Mouse (Mus musculus) T-helper 17 cell (primary cell): ENCODE results near the gene Uck2.

Experiments used
- in situ Hi-C, 2 experiments: fragments of 300-600 bp; cut with MboI, MseI; formaldehyde crosslinking; loops; 1 replicate in 1 of 2; 2 replicates in 1 of 2; pipeline ENCODE4 v1.15.1; 2025; ENCODE audit warnings: high pct_unique_total_duplicates in 2 of 2

Uck2 gene

DNA sequence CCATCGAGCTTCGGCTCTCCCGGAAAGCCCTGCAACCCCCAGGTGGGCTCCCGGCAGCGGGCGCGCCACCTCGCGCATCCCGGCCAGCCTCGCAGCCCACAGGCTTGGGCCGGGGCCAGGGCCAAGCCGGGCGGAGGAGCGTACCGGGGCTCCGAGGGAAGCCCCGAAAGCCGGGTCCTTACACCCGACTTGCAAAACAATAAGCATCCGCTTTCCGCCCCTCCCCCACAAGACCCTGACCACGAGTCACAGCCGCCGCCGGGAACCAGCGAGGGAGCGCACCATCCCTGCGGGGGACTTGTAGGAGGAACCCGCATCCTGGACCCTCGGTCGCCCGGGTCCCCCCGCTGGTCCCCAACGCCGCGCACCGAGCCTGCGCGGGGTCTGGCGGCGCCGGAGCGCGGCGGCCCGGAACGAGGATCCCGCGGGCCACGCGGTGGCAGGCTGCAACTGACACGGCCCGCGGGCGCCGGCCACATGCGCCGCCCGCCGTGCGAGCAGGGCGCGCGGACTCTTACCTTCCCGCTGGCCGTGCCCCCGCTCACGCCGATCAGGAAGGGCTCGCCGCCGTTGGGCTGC, 773 bp downstream of the Uck2 start:
- in situ Hi-C loops = no loop called here

- in situ Hi-C loops = no loop called here
Measured at GRCm38 (mm10) chr1:167283441-167284257, 1.5 kb downstream of the Uck2 start.

- in situ Hi-C loops = no loop called here
Measured at GRCm38 (mm10) chr1:167282768-167283167, 2.4 kb downstream of the Uck2 start.

GRCm38 (mm10) chr1:167282112-167282511, 3.0 kb downstream of the Uck2 start:
- in situ Hi-C loops = no loop called here

- in situ Hi-C loops = no loop called here
Measured at GRCm38 (mm10) chr1:167280061-167280460, 5.1 kb downstream of the Uck2 start.

DNA sequence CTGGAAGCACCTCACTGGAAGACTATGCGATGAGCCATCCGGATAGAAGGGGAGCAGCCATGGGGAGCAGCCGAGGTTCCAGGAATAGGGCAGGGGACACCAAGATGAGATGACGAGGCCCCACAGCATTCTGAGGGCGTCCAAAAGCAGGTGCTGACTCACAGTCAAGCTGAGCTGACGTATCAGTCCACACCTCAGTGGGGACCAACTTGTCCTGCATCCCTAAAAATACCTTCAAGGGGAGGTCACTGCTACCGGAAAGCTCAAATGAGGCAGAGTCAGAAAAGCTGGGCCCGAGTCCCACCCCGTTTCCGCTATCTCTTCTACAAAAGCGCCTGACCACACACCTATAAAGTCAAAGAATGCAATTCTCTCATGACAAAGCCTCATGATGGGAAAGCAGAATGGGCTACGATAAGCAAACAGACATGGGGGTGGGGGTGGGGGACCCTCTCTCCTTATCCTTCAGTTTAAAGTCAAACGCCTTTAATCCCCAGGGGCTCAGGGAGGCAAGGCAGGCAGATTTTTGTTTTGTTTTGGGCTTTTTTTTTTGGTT, 5.9 kb downstream of the Uck2 start:
- in situ Hi-C loops = loop anchor here in 1 of 2 experiments (10.0 kb wide), 1 partner anchor 1234 kb away; no protein-coding TSS in a partner anchor

GRCm38 (mm10) chr1:167278395-167278794, 6.7 kb downstream of the Uck2 start:
- in situ Hi-C loops = loop anchor here in 1 of 2 experiments (10.0 kb wide), 1 partner anchor 1234 kb away; no protein-coding TSS in a partner anchor

GRCm38 (mm10) chr1:167274646-167275390, 10.3 kb downstream of the Uck2 start:
- in situ Hi-C loops = loop anchor here (5.0 to 25.0 kb wide), 5 partner anchors 43 to 2013 kb away; partner anchors contain the start of gene Pou2f1 (in 1 of the 2)

DNA sequence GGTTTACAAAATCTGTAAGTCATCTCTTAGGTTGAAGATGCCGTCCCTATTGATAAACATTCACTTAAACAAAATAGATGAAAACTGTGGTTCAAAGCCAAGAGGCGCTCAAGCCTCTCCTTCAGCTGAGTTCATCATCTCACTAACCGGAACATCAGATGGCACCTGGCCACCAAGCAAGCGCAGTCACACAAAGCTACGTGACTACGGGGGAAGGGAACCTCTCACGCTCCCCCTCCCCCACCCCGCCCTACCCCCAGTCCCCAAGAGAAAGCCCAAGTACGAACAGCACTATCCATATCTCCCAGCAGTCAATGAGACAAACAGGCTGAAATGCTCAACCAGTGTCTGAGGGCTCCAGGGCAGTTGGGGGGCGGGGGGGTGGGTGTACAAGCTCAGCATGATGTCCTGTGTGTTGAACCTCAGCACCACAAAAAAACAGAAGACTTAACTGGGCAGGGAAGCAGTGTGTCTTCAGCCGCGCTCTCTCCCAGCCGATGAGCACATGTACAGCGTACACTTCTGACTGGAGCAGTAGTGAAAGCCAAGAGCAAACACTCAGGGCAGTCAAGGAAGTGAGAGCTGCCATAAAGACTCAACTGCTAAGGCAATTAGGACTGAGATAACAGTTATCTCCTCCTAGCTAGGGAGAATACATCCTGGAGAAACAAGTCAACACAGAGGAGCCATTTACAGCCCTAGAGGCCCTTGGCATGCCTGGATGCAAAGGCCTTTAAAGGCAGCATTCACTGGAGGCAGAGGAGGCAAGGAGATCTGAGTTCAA, 11.5 kb downstream of the Uck2 start:
- in situ Hi-C loops = loop anchor here (5.0 to 25.0 kb wide), 5 partner anchors 41 to 2011 kb away; partner anchors contain the start of gene Pou2f1 (in 1 of the 2)

DNA sequence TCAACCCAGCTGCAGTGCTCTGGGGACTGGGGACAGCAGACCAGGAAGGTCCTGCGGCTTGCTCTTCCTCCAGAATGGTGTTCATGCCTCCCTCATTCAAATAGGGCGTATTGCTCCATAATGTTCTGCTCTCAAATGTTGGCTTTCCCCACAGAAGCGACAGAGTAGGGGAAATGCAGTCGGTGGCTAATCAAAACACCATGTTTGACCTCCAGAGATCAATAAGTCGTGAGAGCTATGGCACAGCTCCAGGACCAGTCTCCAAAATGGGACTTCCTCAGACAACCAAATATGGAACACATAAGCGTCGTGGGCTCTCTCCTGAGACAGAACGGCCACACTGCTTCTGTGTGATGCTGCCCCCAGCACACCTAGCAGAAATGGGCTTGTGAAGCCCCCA, 13.3 kb downstream of the Uck2 start:
- in situ Hi-C loops = loop anchor here (5.0 to 25.0 kb wide), 5 partner anchors 40 to 2010 kb away; partner anchors contain the start of gene Pou2f1 (in 1 of the 2)

GRCm38 (mm10) chr1:167271304-167271703, 13.8 kb downstream of the Uck2 start:
- in situ Hi-C loops = loop anchor here (5.0 to 25.0 kb wide), 5 partner anchors 39 to 2009 kb away; partner anchors contain the start of gene Pou2f1 (in 1 of the 2)

- in situ Hi-C loops = loop anchor here (5.0 to 25.0 kb wide), 5 partner anchors 38 to 2008 kb away; partner anchors contain the start of gene Pou2f1 (in 1 of the 2)
Measured at GRCm38 (mm10) chr1:167270342-167271111, 14.6 kb downstream of the Uck2 start.

DNA sequence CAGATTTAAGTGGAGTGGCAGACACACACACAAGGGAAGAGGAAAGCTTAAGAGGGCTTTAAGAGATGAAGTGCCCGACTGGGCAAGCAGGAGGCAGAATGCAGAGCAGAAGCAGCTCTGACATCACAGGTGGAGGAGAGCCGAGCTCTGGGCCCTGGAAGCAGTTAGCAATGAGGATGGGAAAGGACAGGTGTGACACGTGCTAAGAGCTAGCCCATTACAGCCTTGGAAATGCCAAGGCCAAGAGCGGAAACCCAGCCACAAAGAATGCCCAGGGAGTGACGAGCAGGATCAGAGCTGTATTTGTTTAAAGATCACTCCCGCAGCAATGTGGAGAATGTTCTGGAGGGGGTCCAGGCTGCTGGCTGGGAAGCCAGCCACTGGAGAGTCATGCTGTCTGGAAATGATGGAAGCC, 15.3 kb downstream of the Uck2 start:
- in situ Hi-C loops = loop anchor here (5.0 to 25.0 kb wide), 5 partner anchors 38 to 2008 kb away; partner anchors contain the start of gene Pou2f1 (in 1 of the 2)

GRCm38 (mm10) chr1:167269350-167269811, 15.7 kb downstream of the Uck2 start:
- in situ Hi-C loops = loop anchor here (25.0 kb wide), 3 partner anchors 1257 to 2007 kb away; partner anchors contain the start of gene Pou2f1 (in 1 of the 2)

GRCm38 (mm10) chr1:167268360-167269063, 16.6 kb downstream of the Uck2 start:
- in situ Hi-C loops = loop anchor here (25.0 kb wide), 3 partner anchors 1256 to 2006 kb away; partner anchors contain the start of gene Pou2f1 (in 1 of the 2)

GRCm38 (mm10) chr1:167266720-167267119, 18.4 kb downstream of the Uck2 start:
- in situ Hi-C loops = loop anchor here (25.0 kb wide), 3 partner anchors 1254 to 2004 kb away; partner anchors contain the start of gene Pou2f1 (in 1 of the 2)

GRCm38 (mm10) chr1:167265366-167265765, 19.8 kb downstream of the Uck2 start:
- in situ Hi-C loops = loop anchor here (25.0 kb wide), 3 partner anchors 1253 to 2003 kb away; partner anchors contain the start of gene Pou2f1 (in 1 of the 2)

DNA sequence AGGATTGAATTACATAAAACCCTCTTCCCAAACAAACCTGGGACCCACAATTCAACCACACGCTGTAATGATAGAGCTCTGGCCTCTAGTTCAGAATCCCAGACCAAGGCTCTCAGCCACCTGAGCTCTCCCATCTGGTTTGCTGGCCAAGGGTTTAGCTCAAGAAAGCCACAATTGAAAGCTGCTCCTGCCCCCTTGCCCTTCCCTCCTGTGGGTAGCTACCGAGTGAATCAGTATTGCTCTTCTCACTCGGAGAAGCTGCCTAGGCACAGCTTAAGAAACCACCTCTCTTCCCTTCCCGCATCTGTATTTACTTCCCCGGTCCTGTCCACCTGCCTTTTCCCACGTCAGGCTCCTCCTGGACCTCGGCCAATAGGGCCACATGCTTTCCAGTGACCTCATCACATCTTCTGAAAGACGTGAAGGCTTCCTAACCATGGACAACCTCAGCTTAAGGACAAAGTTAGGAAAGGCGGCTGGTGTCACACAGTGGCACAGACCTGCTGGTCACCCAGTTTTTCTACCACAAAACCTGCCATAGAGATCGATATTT, 22.6 kb downstream of the Uck2 start:
- in situ Hi-C loops = loop anchor here (25.0 kb wide), 3 partner anchors 1250 to 2000 kb away; partner anchors contain the start of gene Pou2f1 (in 1 of the 2)
